20 mouse cellular contexts compared by ENCODE assay signal in the genomic region with DNA sequence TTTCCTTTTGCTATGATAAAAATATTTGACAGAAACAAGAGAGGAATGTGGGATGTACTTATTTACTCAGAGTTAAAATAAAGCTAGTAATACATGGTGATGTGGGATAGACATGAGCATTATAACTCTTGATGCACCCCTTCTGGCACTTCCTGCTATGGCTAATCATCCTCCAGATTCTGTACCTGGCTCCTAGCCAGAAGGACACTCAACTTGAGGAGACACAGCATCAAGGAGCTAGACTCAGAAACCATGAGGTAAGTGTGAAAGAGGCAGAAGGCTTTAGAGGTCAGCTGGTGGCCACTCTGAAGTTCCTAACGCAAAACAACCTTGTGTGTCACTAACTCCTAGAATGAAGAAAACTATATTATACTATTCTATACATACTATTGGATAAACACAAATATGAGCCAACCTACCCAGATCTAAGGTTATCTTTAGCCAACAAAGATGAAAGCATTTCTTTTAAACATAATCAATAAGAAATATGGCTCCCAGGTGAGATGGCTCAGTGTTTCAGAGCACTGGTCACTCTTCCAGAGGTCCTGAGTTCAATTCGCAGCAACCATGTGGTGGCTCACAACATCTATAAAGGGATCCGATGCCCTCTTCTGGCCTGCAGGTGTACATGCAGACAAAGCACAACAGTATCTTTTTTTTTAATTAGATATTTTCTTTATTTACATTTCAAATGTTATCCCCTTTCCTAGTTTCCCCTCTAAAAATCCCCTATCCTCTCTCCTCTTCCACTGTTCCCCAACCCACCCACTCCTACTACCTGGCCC. TPM values are rescaled to one million over a fixed set of nuclear protein-coding genes. Genes with fewer than 3 reads are reported as not detected.
DNase-seq lines count a peak whose midpoint lies in the region; ATAC-seq and TF ChIP-seq lines count a peak whose summit lies in the region.
"Had no signal": no experiment of that assay in that cellular context is flagged by ENCODE, and none has a peak within 500 bp of the region (broad histone marks: within the 10 kb centered on the region; RNA-seq: fewer than 3 reads in every experiment).

No protein-coding gene starts in this region.

- peak; percentile 29 for TF ChIP-seq CTCF in left cerebral cortex, adult 2 months (IDR thresholded peaks at IDR 0.05)
- peak; percentile 16 for TF ChIP-seq CTCF in ES-Bruce4 (IDR thresholded peaks at IDR 0.05; ENCODE audit: low read depth, low read length)

- no peak for DNase-seq in left cerebral cortex, adult 2 months (ENCODE audit: extremely low spot score in 1 of 2, low spot score in 2 of 2)
- DNase-seq in left cerebral cortex, postnatal 25 days (ENCODE audit: low spot score in 2 of 2), result no peak
- no peak for DNase-seq in testis, postnatal 10 days (ENCODE audit: low spot score)
- DNase-seq in frontal cortex, adult 2 months (ENCODE audit: extremely low spot score in 1 of 2, low spot score in 1 of 2), result no peak
- DNase-seq: cerebellum, adult 9-10 months; heart, adult 18-20 months; heart, postnatal 4 days; kidney, postnatal 14 days; thymus, adult 2 months had no signal

- no peaks in the 10 kb centered on the region for H3K4me1 ChIP-seq in ES-Bruce4 (ENCODE audit: control insufficient read depth, insufficient read depth, low read length)
- H3K4me1 ChIP-seq in hindbrain, embryonic 16.5 days (ENCODE audit: control insufficient read depth, insufficient read depth, low read depth, low read length), result no peaks in the 10 kb centered on the region
- H3K4me1 ChIP-seq: embryonic facial prominence, embryonic 13.5 days; lung, embryonic 15.5 days; midbrain, embryonic 15.5 days; neural tube, embryonic 15.5 days had no signal

- WGBS in hindbrain, embryonic 16.5 days, result 78% methylated on average over 3 of the region's 3 CpGs

- H3K36me3 ChIP-seq in ES-Bruce4 (ENCODE audit: control insufficient read depth, insufficient read depth, low read length, poor library complexity, severe bottlenecking), result no peaks in the 10 kb centered on the region
- H3K36me3 ChIP-seq in hindbrain, embryonic 16.5 days (ENCODE audit: control insufficient read depth, insufficient read depth, low read length), result no peaks in the 10 kb centered on the region
- H3K36me3 ChIP-seq: embryonic facial prominence, embryonic 13.5 days; lung, embryonic 15.5 days; midbrain, embryonic 15.5 days; neural tube, embryonic 15.5 days had no signal

- no peaks in the 10 kb centered on the region for H3K9me3 ChIP-seq in ES-Bruce4 (replicated peaks; ENCODE audit: control insufficient read depth, insufficient read depth, low read length, poor library complexity, severe bottlenecking)
- no peaks in the 10 kb centered on the region for H3K9me3 ChIP-seq in hindbrain, embryonic 16.5 days (ENCODE audit: control insufficient read depth, low read length)
- H3K9me3 ChIP-seq: embryonic facial prominence, embryonic 13.5 days; lung, embryonic 15.5 days; midbrain, embryonic 15.5 days; neural tube, embryonic 15.5 days had no signal

- no peak for TF ChIP-seq POLR2A in ES-Bruce4 (IDR thresholded peaks at IDR 0.05; ENCODE audit: insufficient read depth, low read length)

- H3K9ac ChIP-seq in ES-Bruce4 (ENCODE audit: low read depth, poor library complexity, severe bottlenecking), result no peak overlapping the region
- H3K9ac ChIP-seq in hindbrain, embryonic 16.5 days (ENCODE audit: low read depth, low read length), result no peak overlapping the region
- H3K9ac ChIP-seq: embryonic facial prominence, embryonic 13.5 days; lung, embryonic 15.5 days; midbrain, embryonic 15.5 days; neural tube, embryonic 15.5 days had no signal

- ATAC-seq in common myeloid progenitor, adult 5-6 weeks (replicated peaks; ENCODE audit: low read depth, poor library complexity, severe bottlenecking), result peak; percentile 29; the same call in 1 of the 2 replicates
- ATAC-seq in megakaryocyte-erythroid progenitor cell, adult 5-6 weeks (replicated peaks; ENCODE audit: low FRiP score, low TSS enrichment, poor library complexity, severe bottlenecking), result peak; percentile 72
- ATAC-seq in hindbrain, embryonic 16.5 days, result no peak
- ATAC-seq: forebrain, embryonic 14.5 days; midbrain, embryonic 15.5 days had no signal

- no peak for TF ChIP-seq EP300 in ES-Bruce4 (IDR thresholded peaks at IDR 0.05; ENCODE audit: insufficient read depth, low read depth, low read length)

- intact Hi-C loops in left cerebral cortex, adult 2 months (cut with DNase I), result loop anchor here (5.0 kb wide), 1 partner anchor 90 kb away; no protein-coding TSS in a partner anchor
- intact Hi-C loops in left cerebral cortex, postnatal 25 days (cut with DNase I), result loop anchor here (5.0 kb wide), 1 partner anchor 90 kb away; no protein-coding TSS in a partner anchor

- no peaks in the 10 kb centered on the region for H3K27me3 ChIP-seq in ES-Bruce4 (ENCODE audit: control insufficient read depth, insufficient read depth, low read length, poor library complexity, severe bottlenecking)
- no peaks in the 10 kb centered on the region for H3K27me3 ChIP-seq in hindbrain, embryonic 16.5 days (replicated peaks; ENCODE audit: control insufficient read depth, insufficient read depth, low read length)
- H3K27me3 ChIP-seq: embryonic facial prominence, embryonic 13.5 days; lung, embryonic 15.5 days; midbrain, embryonic 15.5 days; neural tube, embryonic 15.5 days had no signal

- no peak overlapping the region for H3K4me2 ChIP-seq in hindbrain, embryonic 16.5 days (ENCODE audit: low read length)
- H3K4me2 ChIP-seq: embryonic facial prominence, embryonic 13.5 days; lung, embryonic 15.5 days; midbrain, embryonic 15.5 days; neural tube, embryonic 15.5 days had no signal

- no peak overlapping the region for H3K4me3 ChIP-seq in left cerebral cortex, adult 2 months
- no peak overlapping the region for H3K4me3 ChIP-seq in ES-Bruce4 (ENCODE audit: low read depth, low read length)
- no peak overlapping the region for H3K4me3 ChIP-seq in hindbrain, embryonic 16.5 days (ENCODE audit: low read length)
- H3K4me3 ChIP-seq: embryonic facial prominence, embryonic 13.5 days; lung, embryonic 15.5 days; midbrain, embryonic 15.5 days; neural tube, embryonic 15.5 days had no signal

- no peak overlapping the region for H3K27ac ChIP-seq in left cerebral cortex, adult 2 months
- no peak overlapping the region for H3K27ac ChIP-seq in ES-Bruce4 (ENCODE audit: insufficient read depth, low read length)
- no peak overlapping the region for H3K27ac ChIP-seq in hindbrain, embryonic 16.5 days (ENCODE audit: low read depth, low read length)
- H3K27ac ChIP-seq: embryonic facial prominence, embryonic 13.5 days; lung, embryonic 15.5 days; midbrain, embryonic 15.5 days; neural tube, embryonic 15.5 days had no signal

RNA-seq across cellular contexts. Expression of a gene that starts 10.6 kb away (rescaled TPM):
- not detected for total RNA-seq in left cerebral cortex, adult 2 months (2021)
- not detected for total RNA-seq in left cerebral cortex, postnatal 25 days (2021)
- not detected in 2 replicates for polyA plus RNA-seq in ES-Bruce4 (2011; ENCODE audit: insufficient read depth, insufficient read length, low read depth, missing spikeins)
- total RNA-seq in common myeloid progenitor, adult 5-6 weeks (2017), result not detected in 2 replicates
- total RNA-seq in megakaryocyte-erythroid progenitor cell, adult 5-6 weeks (2014; fragmentation: Nextera tagmentation), result not detected in 2 replicates
- total RNA-seq in megakaryocyte-erythroid progenitor cell, adult 5-6 weeks (2017), result not detected in 2 replicates
- polyA plus RNA-seq in hindbrain, embryonic 16.5 days (2015; fragmentation: Nextera tagmentation; extraction: Ambion mirVana), result not detected in 2 replicates
- not detected in 2 replicates for polyA plus RNA-seq in frontal cortex, adult 2 months (2012; rRNA removed)
- total RNA-seq: adrenal gland, postnatal 4 days; heart, adult 18-20 months; heart, postnatal 4 days; left cerebral cortex, postnatal 10 days had no signal
- polyA plus RNA-seq: embryonic facial prominence, embryonic 13.5 days; forebrain, embryonic 14.5 days; lung, embryonic 15.5 days; midbrain, embryonic 15.5 days; neural tube, embryonic 15.5 days; thymus, adult 2 months had no signal

RNA-seq across cellular contexts. Expression of a gene that starts 14.5 kb away (rescaled TPM):
- total RNA-seq in left cerebral cortex, adult 2 months (2021), result 10 to 100 TPM; 42.9 to 46.9 TPM
- 10 to 100 TPM; 45.0 to 48.0 TPM for total RNA-seq in left cerebral cortex, postnatal 25 days (2021)
- polyA plus RNA-seq in ES-Bruce4 (2011; ENCODE audit: insufficient read depth, insufficient read length, low read depth, missing spikeins), result 36.0 and 42.5 TPM in 2 replicates
- 53.2 and 73.7 TPM in 2 replicates for total RNA-seq in common myeloid progenitor, adult 5-6 weeks (2017)
- total RNA-seq in megakaryocyte-erythroid progenitor cell, adult 5-6 weeks (2014; fragmentation: Nextera tagmentation), result 48.1 and 54.7 TPM in 2 replicates
- 104 and 116 TPM in 2 replicates for total RNA-seq in megakaryocyte-erythroid progenitor cell, adult 5-6 weeks (2017)
- polyA plus RNA-seq in hindbrain, embryonic 16.5 days (2015; fragmentation: Nextera tagmentation; extraction: Ambion mirVana), result 28.9 and 32.4 TPM in 2 replicates
- polyA plus RNA-seq in frontal cortex, adult 2 months (2012; rRNA removed), result 28.6 and 31.4 TPM in 2 replicates

RNA-seq across cellular contexts. Expression of a gene that starts 22.8 kb away (rescaled TPM):
- not detected for total RNA-seq in left cerebral cortex, adult 2 months (2021)
- total RNA-seq in left cerebral cortex, postnatal 25 days (2021), result not detected
- not detected in 2 replicates for polyA plus RNA-seq in ES-Bruce4 (2011; ENCODE audit: insufficient read depth, insufficient read length, low read depth, missing spikeins)
- total RNA-seq in common myeloid progenitor, adult 5-6 weeks (2017), result not detected in 2 replicates
- not detected in 2 replicates for total RNA-seq in megakaryocyte-erythroid progenitor cell, adult 5-6 weeks (2014; fragmentation: Nextera tagmentation)
- not detected in 2 replicates for total RNA-seq in megakaryocyte-erythroid progenitor cell, adult 5-6 weeks (2017)
- polyA plus RNA-seq in hindbrain, embryonic 16.5 days (2015; fragmentation: Nextera tagmentation; extraction: Ambion mirVana), result not detected in 2 replicates
- polyA plus RNA-seq in frontal cortex, adult 2 months (2012; rRNA removed), result not detected in 2 replicates
- total RNA-seq: adrenal gland, postnatal 4 days; heart, adult 18-20 months; heart, postnatal 4 days; left cerebral cortex, postnatal 10 days had no signal
- polyA plus RNA-seq: embryonic facial prominence, embryonic 13.5 days; forebrain, embryonic 14.5 days; lung, embryonic 15.5 days; midbrain, embryonic 15.5 days; neural tube, embryonic 15.5 days; thymus, adult 2 months had no signal
